Mouse (Mus musculus): ENCODE results near the gene Rin2. TPM values are rescaled to one million over a fixed set of nuclear protein-coding genes. Genes with fewer than 3 reads are reported as not detected.

Rin2 gene
- polyA plus RNA-seq, 1 experiment from 2014 or later, result 55.2 TPM

DNA sequence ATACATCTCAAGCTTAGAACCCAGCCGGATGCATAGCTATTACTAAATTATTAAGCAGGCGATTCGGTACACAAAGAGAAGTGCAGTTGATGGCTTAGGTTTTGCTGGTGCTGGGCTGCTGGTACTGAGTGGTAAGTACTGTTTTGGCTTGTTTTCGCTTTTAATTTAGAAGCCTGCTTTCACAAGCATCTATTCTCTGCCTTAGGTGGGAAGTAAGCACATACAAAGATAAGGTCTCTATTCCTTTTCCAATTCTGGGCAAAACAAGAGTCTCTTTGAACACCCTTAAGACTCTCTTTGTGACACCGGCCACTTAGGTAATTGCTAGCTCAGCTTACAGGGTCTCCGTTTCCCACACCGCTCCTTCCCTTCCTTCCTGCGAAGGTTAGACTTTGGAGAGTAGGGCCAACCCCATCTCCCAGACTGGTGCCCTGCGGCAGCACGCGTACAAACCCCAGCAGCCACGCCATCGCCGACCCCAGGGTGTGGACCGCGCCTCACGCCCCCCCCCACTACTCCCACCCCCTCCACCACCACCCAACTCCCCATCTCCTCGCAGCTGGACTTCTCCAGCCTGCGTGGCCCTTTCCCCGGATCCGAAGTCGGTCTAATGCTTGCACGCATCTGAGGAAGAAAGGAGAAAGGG is 396 bp upstream of the Rin2 start:
- Histone ChIP-seq H3K9ac (replicated peaks; ENCODE audit: low read depth) (peak overlapping the region; percentile 56), H3K27me3 (replicated peaks; ENCODE audit: insufficient read depth, low read length) (no peaks in the 10 kb centered on the region), H3K4me3 (ENCODE audit: low read depth, low read length) (peak overlapping the region; percentile 76), H3K27ac (ENCODE audit: low read length) (peak overlapping the region; percentile 86), H3K9me3 (ENCODE audit: low read length) (no peaks in the 10 kb centered on the region), H3K36me3 (ENCODE audit: insufficient read depth, low read length) (no peaks in the 10 kb centered on the region), H3K4me1 (ENCODE audit: insufficient read depth, low read depth, low read length) (peaks cover 3% of the 10 kb centered on the region; the same call in 1 of the 2 replicates), H3K4me2 (replicated peaks; ENCODE audit: low read depth, low read length) (peak overlapping the region; percentile 94)
- peak; percentile 25 for DNase-seq (ENCODE audit: low spot score)
- TF ChIP-seq CTCF (IDR thresholded peaks at IDR 0.05) (no peak), EP300 (IDR thresholded peaks at IDR 0.05) (no peak)
- WGBS, result 2% methylated on average over 22 of the region's 23 CpGs
- ATAC-seq, result no peak

DNA sequence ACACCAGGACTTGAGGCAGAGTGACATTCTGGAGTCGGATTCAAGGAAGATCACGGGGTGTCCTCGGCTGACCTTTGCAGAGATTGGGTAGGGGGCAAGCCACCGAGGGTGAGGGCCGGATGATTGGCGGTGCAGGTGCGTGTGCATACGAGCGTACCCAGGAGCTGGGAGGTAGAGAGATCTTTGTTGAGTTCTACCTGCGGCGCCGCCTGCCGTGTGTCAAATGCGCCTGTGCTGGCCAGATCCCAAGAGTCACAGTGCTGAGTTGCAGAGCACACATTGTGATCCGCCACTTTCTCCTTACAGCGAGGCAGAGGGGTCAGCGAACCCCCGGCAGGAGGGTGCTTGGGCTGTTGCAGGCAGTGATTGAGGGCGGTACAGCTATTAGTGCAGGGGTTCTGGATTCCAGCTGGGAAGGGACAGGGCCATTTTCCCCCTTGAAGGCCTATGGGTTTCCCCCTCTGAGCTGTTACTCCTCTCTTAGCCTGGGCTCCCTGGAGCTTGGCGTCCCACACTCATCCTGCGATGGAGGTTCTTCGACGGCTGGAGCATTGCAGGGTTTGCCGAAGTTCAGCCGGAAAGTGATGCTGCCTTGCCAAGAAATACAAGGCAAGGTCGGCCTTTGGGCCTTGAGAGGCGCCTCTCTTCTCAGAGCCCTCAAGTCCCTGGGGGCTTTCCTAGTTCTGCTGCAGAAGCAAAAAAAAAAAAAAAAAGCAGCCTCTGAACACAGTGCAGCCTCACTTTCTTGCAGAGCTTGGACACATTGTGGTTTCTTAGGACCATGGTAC is 935 bp downstream of the Rin2 start:
- 2% methylated on average over 26 of the region's 27 CpGs for WGBS
- TF ChIP-seq CTCF (IDR thresholded peaks at IDR 0.05) (peak; percentile 36), EP300 (IDR thresholded peaks at IDR 0.05) (no peak)
- DNase-seq (ENCODE audit: low spot score), result peak; percentile 77

DNA sequence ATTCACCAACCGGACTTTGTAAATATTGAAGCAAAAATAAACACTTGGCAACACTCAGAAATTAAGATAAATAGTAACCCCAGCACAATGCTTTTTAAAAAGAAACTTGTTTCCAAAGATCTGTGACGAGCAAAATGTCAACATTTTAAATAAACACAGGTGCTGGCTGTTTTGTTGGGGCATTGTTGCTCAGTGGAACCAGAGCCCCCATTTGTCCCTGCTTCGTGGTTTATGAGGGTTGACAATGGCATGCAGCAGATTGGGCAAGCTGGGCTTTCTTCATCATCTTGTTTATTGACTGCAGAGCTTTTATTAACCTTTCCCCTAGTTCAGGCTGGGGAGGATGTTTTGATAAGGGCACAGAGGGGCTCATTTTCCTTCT is 1.5 kb downstream of the Rin2 start:
- no peak overlapping the region for H3K4me3 ChIP-seq (ENCODE audit: low read depth, low read length)
- peak overlapping the region; percentile 94 for H3K4me2 ChIP-seq (replicated peaks; ENCODE audit: low read depth, low read length)
- WGBS, result 5% methylated on average over 3 of the region's 3 CpGs
- ATAC-seq, result peak; percentile 33
- peak overlapping the region; percentile 86 for H3K27ac ChIP-seq (ENCODE audit: low read length)
- no peaks in the 10 kb centered on the region for H3K9me3 ChIP-seq (ENCODE audit: low read length)
- H3K27me3 ChIP-seq (replicated peaks; ENCODE audit: insufficient read depth, low read length), result no peaks in the 10 kb centered on the region
- peak; percentile 76 for DNase-seq (ENCODE audit: low spot score)
- no peak overlapping the region for H3K9ac ChIP-seq (replicated peaks; ENCODE audit: low read depth)
- H3K36me3 ChIP-seq (ENCODE audit: insufficient read depth, low read length), result no peaks in the 10 kb centered on the region
- TF ChIP-seq EP300 (IDR thresholded peaks at IDR 0.05) (no peak; the same call in 1 of the 2 replicates), CTCF (IDR thresholded peaks at IDR 0.05) (no peak)
- peaks cover 6% of the 10 kb centered on the region; the same call in 1 of the 2 replicates for H3K4me1 ChIP-seq (ENCODE audit: insufficient read depth, low read depth, low read length)

More for the DNA sequence above, 935 bp downstream of the Rin2 start:
- H3K4me1 ChIP-seq (ENCODE audit: insufficient read depth, low read depth, low read length), result peaks cover 6% of the 10 kb centered on the region; the same call in 1 of the 2 replicates
- no peaks in the 10 kb centered on the region for H3K27me3 ChIP-seq (replicated peaks; ENCODE audit: insufficient read depth, low read length)
- H3K9me3 ChIP-seq (ENCODE audit: low read length), result no peaks in the 10 kb centered on the region
- H3K36me3 ChIP-seq (ENCODE audit: insufficient read depth, low read length), result no peaks in the 10 kb centered on the region
- peak overlapping the region; percentile 86 for H3K27ac ChIP-seq (ENCODE audit: low read length)
- peak overlapping the region; percentile 76 for H3K4me3 ChIP-seq (ENCODE audit: low read depth, low read length)
- peak overlapping the region; percentile 94 for H3K4me2 ChIP-seq (replicated peaks; ENCODE audit: low read depth, low read length)
- peak overlapping the region; percentile 56 for H3K9ac ChIP-seq (replicated peaks; ENCODE audit: low read depth)
- ATAC-seq, result peak; percentile 55

DNA sequence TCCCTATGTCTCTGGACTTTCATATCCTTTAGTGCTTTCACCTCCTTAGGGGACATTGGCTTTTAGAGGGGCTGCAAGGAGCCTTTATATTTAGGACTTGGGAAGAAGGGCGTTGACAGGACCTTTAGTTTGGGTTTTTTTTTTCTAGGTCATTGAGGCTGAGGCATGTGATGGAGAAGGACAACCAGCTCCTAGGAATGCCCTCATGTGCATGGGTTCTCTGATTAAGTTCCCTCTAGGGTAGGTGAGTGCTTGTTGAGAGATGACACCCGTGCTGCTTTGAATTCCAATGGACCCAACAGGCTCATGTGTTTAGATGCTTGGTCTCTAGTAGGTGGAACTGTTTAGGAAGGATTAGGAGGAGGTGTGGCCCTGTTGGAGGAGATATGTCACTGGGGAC is 1.9 kb downstream of the Rin2 start:
- Histone ChIP-seq H3K27ac (ENCODE audit: low read length) (peak overlapping the region; percentile 86), H3K4me2 (replicated peaks; ENCODE audit: low read depth, low read length) (peak overlapping the region; percentile 94; the same call in 1 of the 2 replicates), H3K4me1 (ENCODE audit: insufficient read depth, low read depth, low read length) (peaks cover 6% of the 10 kb centered on the region; the same call in 1 of the 2 replicates), H3K9ac (replicated peaks; ENCODE audit: low read depth) (no peak overlapping the region), H3K9me3 (ENCODE audit: low read length) (no peaks in the 10 kb centered on the region), H3K27me3 (replicated peaks; ENCODE audit: insufficient read depth, low read length) (no peaks in the 10 kb centered on the region), H3K36me3 (ENCODE audit: insufficient read depth, low read length) (no peaks in the 10 kb centered on the region), H3K4me3 (ENCODE audit: low read depth, low read length) (no peak overlapping the region)
- ATAC-seq (no peak), DNase-seq (ENCODE audit: low spot score) (no peak)
- WGBS, result 80% methylated on average over 2 of the region's 2 CpGs
- no peak for TF ChIP-seq CTCF (IDR thresholded peaks at IDR 0.05)
- TF ChIP-seq EP300 (IDR thresholded peaks at IDR 0.05), result no peak

DNA sequence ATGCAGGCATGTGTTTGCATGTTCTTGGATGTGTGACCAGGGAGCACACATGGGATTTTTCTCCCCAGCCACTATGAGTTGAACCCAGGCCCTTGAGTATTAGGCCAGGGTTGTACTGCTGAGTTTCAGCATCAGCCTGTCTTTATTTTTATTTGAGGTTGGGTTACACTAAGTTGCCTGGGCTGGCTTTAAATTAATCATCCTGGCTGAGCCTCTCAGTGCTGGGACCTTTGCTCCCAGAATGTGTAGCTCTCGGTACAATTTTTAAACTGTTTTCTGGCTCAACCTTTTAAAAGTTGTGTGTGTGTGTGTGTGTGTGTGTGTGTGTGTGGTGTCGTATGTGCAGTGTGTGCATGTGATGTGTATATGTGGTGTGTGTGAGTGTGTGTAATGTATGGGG is 5.1 kb downstream of the Rin2 start:
- DNase-seq (ENCODE audit: low spot score) (no peak), ATAC-seq (no peak)
- no peak overlapping the region for H3K4me2 ChIP-seq (replicated peaks; ENCODE audit: low read depth, low read length)
- no peaks in the 10 kb centered on the region for H3K36me3 ChIP-seq (ENCODE audit: insufficient read depth, low read length)
- H3K4me1 ChIP-seq (ENCODE audit: insufficient read depth, low read depth, low read length), result peaks cover 19% of the 10 kb centered on the region; the same call in 1 of the 2 replicates
- WGBS, result 68% methylated on average over 2 of the region's 2 CpGs
- no peak overlapping the region for H3K9ac ChIP-seq (replicated peaks; ENCODE audit: low read depth)
- no peak overlapping the region for H3K4me3 ChIP-seq (ENCODE audit: low read depth, low read length)
- no peaks in the 10 kb centered on the region for H3K27me3 ChIP-seq (replicated peaks; ENCODE audit: insufficient read depth, low read length)
- no peak overlapping the region for H3K27ac ChIP-seq (ENCODE audit: low read length)
- no peaks in the 10 kb centered on the region for H3K9me3 ChIP-seq (ENCODE audit: low read length)
- TF ChIP-seq CTCF (IDR thresholded peaks at IDR 0.05) (no peak), EP300 (IDR thresholded peaks at IDR 0.05) (no peak)

DNA sequence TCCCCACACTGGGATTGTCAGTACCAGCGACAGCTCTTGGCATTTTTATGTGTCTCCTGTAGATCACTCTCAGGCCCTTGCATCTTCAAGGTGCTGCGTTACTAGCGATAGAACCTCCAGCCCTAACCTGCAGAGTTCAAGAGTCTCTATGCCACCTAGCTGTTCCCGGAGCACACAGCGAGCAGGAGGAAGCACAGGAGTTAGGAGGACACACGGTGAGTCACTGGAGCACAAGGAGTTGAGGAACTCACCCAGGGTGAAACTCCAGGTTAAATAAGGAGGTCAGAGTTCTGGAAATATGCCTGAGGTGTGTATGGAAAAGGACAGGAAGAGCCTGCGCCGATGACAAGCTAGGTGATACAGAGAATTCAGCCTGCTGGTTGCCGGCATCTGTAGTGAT is 5.7 kb downstream of the Rin2 start:
- DNase-seq (ENCODE audit: low spot score) (no peak), ATAC-seq (no peak)
- Histone ChIP-seq H3K4me3 (ENCODE audit: low read depth, low read length) (no peak overlapping the region), H3K36me3 (ENCODE audit: insufficient read depth, low read length) (no peaks in the 10 kb centered on the region), H3K4me2 (replicated peaks; ENCODE audit: low read depth, low read length) (no peak overlapping the region), H3K4me1 (ENCODE audit: insufficient read depth, low read depth, low read length) (peaks cover 19% of the 10 kb centered on the region; the same call in 1 of the 2 replicates), H3K9me3 (ENCODE audit: low read length) (no peaks in the 10 kb centered on the region), H3K27ac (ENCODE audit: low read length) (peak overlapping the region; percentile 51; the same call in 1 of the 2 replicates), H3K27me3 (replicated peaks; ENCODE audit: insufficient read depth, low read length) (no peaks in the 10 kb centered on the region), H3K9ac (replicated peaks; ENCODE audit: low read depth) (no peak overlapping the region)
- no peak for TF ChIP-seq EP300 (IDR thresholded peaks at IDR 0.05)
- TF ChIP-seq CTCF (IDR thresholded peaks at IDR 0.05), result no peak
- WGBS, result 63% methylated on average over 9 of the region's 9 CpGs

Measured in lung, postnatal 0 days (tissue).